In the genomic region with DNA sequence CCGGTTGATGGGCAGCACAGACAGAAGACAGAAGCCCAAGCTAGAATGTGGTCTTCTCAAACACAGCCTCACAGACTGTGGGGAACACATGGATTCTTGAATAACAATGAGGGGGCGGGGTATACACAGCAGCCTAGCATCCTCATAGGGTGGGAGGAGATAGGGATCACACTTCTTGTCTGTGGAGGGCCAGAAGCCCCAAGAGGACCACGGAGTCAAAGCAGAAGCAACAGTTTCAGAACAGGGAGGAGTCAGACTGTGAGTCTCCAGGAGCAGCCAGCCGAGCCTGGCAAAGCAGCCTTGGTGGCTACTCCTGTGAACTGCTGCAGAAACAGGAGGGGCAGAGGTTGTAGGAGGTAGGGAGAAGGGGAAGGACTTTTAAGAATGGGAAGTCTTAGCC, we compare ENCODE assay signal across 9 mouse cellular contexts. TPM values are rescaled to one million over a fixed set of nuclear protein-coding genes. Genes with fewer than 3 reads are reported as not detected.
A peak's percentile ranks its signal among the peaks of the same experiment; 100 is the strongest.
DNase-seq lines count a peak whose midpoint lies in the region; ATAC-seq and TF ChIP-seq lines count a peak whose summit lies in the region.
"Had no signal": no experiment of that assay in that cellular context is flagged by ENCODE, and none has a peak within 500 bp of the region (broad histone marks: within the 10 kb centered on the region; RNA-seq: fewer than 3 reads in every experiment).

No protein-coding gene starts in this region.

- no peak for DNase-seq in kidney, adult 9 months
- peak; percentile 56 for DNase-seq in ZHBTc4 (ENCODE audit: low read depth, low spot score)
- DNase-seq in midbrain, embryonic 11.5 days (ENCODE audit: low spot score, missing footprints), result peak; percentile 88
- DNase-seq in ovary, adult 18-20 months (ENCODE audit: low spot score), result no peak
- DNase-seq in cerebellum, adult 2 months, result no peak

- ATAC-seq in kidney, embryonic 14.5 days (ENCODE audit: low FRiP score, low TSS enrichment), result peak; percentile 75
- ATAC-seq in embryonic facial prominence, embryonic 15.5 days (ENCODE audit: insufficient number of reproducible peaks, low FRiP score, low TSS enrichment, low read depth), result peak; percentile 61; the same call in 1 of the 2 replicates
- peak; percentile 53 for ATAC-seq in midbrain, embryonic 11.5 days (ENCODE audit: low FRiP score)
- ATAC-seq in inflammation-experienced regulatory T-cells, adult 6 months, result no peak

- peaks cover 24% of the 10 kb centered on the region for H3K4me1 ChIP-seq in kidney, embryonic 14.5 days (ENCODE audit: control insufficient read depth, insufficient read depth, low read length)
- H3K4me1 ChIP-seq in embryonic facial prominence, embryonic 15.5 days, result peaks cover 39% of the 10 kb centered on the region
- H3K4me1 ChIP-seq in midbrain, embryonic 11.5 days (ENCODE audit: control insufficient read depth, insufficient read depth, low read length), result peaks cover 24% of the 10 kb centered on the region
- H3K4me1 ChIP-seq in cerebellum, adult 2 months (ENCODE audit: control insufficient read depth, insufficient read depth, low read length), result no peaks in the 10 kb centered on the region

- H3K9ac ChIP-seq in kidney, embryonic 14.5 days (ENCODE audit: low read depth, low read length), result 0 out of 2 replicates have a peak overlapping the region, but pooled peaks have one; percentile 18
- no peak overlapping the region for H3K9ac ChIP-seq in embryonic facial prominence, embryonic 15.5 days
- no peak overlapping the region for H3K9ac ChIP-seq in midbrain, embryonic 11.5 days (ENCODE audit: low read length)
- H3K9ac ChIP-seq: liver, embryonic 14.5 days had no signal

- H3K4me2 ChIP-seq in kidney, embryonic 14.5 days (replicated peaks; ENCODE audit: low read depth, low read length), result peak overlapping the region; percentile 22; the same call in 1 of the 2 replicates
- peak overlapping the region; percentile 85; the same call in 1 of the 2 replicates for H3K4me2 ChIP-seq in embryonic facial prominence, embryonic 15.5 days (replicated peaks)
- H3K4me2 ChIP-seq in midbrain, embryonic 11.5 days, result no peak overlapping the region; the same call in 1 of the 2 replicates

- no peak for TF ChIP-seq POLR2A in cerebellum, adult 2 months (IDR thresholded peaks at IDR 0.05; ENCODE audit: borderline replicate concordance, insufficient read depth, low read length)

- peaks cover 8% of the 10 kb centered on the region for H3K27me3 ChIP-seq in kidney, embryonic 14.5 days (ENCODE audit: control insufficient read depth, insufficient read depth, low read length)
- peaks cover 7% of the 10 kb centered on the region; the same call in 1 of the 2 replicates for H3K27me3 ChIP-seq in embryonic facial prominence, embryonic 15.5 days
- H3K27me3 ChIP-seq in midbrain, embryonic 11.5 days (ENCODE audit: control insufficient read depth, insufficient read depth, low read length), result peaks cover 5% of the 10 kb centered on the region
- peaks cover 2% of the 10 kb centered on the region; the same call in 1 of the 2 replicates for H3K27me3 ChIP-seq in cerebellum, adult 2 months (ENCODE audit: control insufficient read depth, insufficient read depth, low read length)

- H3K4me3 ChIP-seq in kidney, embryonic 14.5 days (ENCODE audit: low read length), result no peak overlapping the region
- no peak overlapping the region for H3K4me3 ChIP-seq in embryonic facial prominence, embryonic 15.5 days (replicated peaks)
- H3K4me3 ChIP-seq in midbrain, embryonic 11.5 days (ENCODE audit: low read depth, low read length), result no peak overlapping the region
- no peak overlapping the region for H3K4me3 ChIP-seq in cerebellum, adult 2 months (replicated peaks; ENCODE audit: insufficient read depth, low read depth, low read length)

- TF ChIP-seq CTCF in cerebellum, adult 2 months (IDR thresholded peaks at IDR 0.05; ENCODE audit: borderline replicate concordance, insufficient read depth, low read depth, low read length), result no peak

- no peaks in the 10 kb centered on the region for H3K36me3 ChIP-seq in kidney, embryonic 14.5 days (ENCODE audit: control insufficient read depth, insufficient read depth, low read length)
- H3K36me3 ChIP-seq in embryonic facial prominence, embryonic 15.5 days, result no peaks in the 10 kb centered on the region
- no peaks in the 10 kb centered on the region; the same call in 1 of the 2 replicates for H3K36me3 ChIP-seq in midbrain, embryonic 11.5 days (ENCODE audit: control insufficient read depth, insufficient read depth, low read length)

- no peaks in the 10 kb centered on the region for H3K9me3 ChIP-seq in kidney, embryonic 14.5 days (ENCODE audit: control insufficient read depth, low read length)
- no peaks in the 10 kb centered on the region for H3K9me3 ChIP-seq in embryonic facial prominence, embryonic 15.5 days (replicated peaks)
- no peaks in the 10 kb centered on the region for H3K9me3 ChIP-seq in midbrain, embryonic 11.5 days (ENCODE audit: control insufficient read depth, low read length)

- 8% methylated on average over 4 of the region's 4 CpGs for WGBS in kidney, embryonic 14.5 days
- WGBS in embryonic facial prominence, embryonic 15.5 days, result 2% methylated on average over 4 of the region's 4 CpGs
- WGBS in midbrain, embryonic 11.5 days, result 6% methylated on average over 4 of the region's 4 CpGs
- WGBS in cerebellum, adult 2 months, result 14% methylated on average over 4 of the region's 4 CpGs

- H3K27ac ChIP-seq in kidney, embryonic 14.5 days (ENCODE audit: low read depth, low read length), result peak overlapping the region; percentile 26; the same call in 1 of the 2 replicates
- H3K27ac ChIP-seq in embryonic facial prominence, embryonic 15.5 days (replicated peaks), result no peak overlapping the region
- H3K27ac ChIP-seq in midbrain, embryonic 11.5 days (ENCODE audit: low read depth, low read length), result no peak overlapping the region
- no peak overlapping the region for H3K27ac ChIP-seq in cerebellum, adult 2 months (ENCODE audit: insufficient read depth, low read length)
- H3K27ac ChIP-seq: liver, embryonic 14.5 days had no signal

RNA-seq across cellular contexts. Expression of gene Ebf4, which starts 1.5 kb away (rescaled TPM):
- polyA plus RNA-seq in kidney, embryonic 14.5 days (2014; fragmentation: Nextera tagmentation; extraction: Ambion mirVana), result 2.8 and 3.1 TPM in 2 replicates
- 6.2 and 6.9 TPM in 2 replicates for polyA plus RNA-seq in embryonic facial prominence, embryonic 15.5 days (2015; fragmentation: Nextera tagmentation; extraction: Ambion mirVana)
- polyA plus RNA-seq in midbrain, embryonic 11.5 days (2014; fragmentation: Nextera tagmentation; extraction: Ambion mirVana), result 1.3 and 1.8 TPM in 2 replicates
- polyA plus RNA-seq in inflammation-experienced regulatory T-cells, adult 6 months (2017; shearing (Covaris generic)), result not detected
- 10.2 and 10.6 TPM in 2 replicates for polyA plus RNA-seq in cerebellum, adult 2 months (2012; rRNA removed)

RNA-seq across cellular contexts. Expression of gene Idh3b, which starts 9.1 kb away (rescaled TPM):
- polyA plus RNA-seq in kidney, embryonic 14.5 days (2014; fragmentation: Nextera tagmentation; extraction: Ambion mirVana), result 175 and 181 TPM in 2 replicates
- 160 and 168 TPM in 2 replicates for polyA plus RNA-seq in embryonic facial prominence, embryonic 15.5 days (2015; fragmentation: Nextera tagmentation; extraction: Ambion mirVana)
- 145 and 150 TPM in 2 replicates for polyA plus RNA-seq in midbrain, embryonic 11.5 days (2014; fragmentation: Nextera tagmentation; extraction: Ambion mirVana)
- 100 to 1,000 TPM; 147 to 175 (median 150) TPM for polyA plus RNA-seq in inflammation-experienced regulatory T-cells, adult 6 months (2017; shearing (Covaris generic))
- polyA plus RNA-seq in cerebellum, adult 2 months (2012; rRNA removed), result 514 and 530 TPM in 2 replicates

RNA-seq across cellular contexts. Expression of gene Nop56, which starts 19.3 kb away (rescaled TPM):
- 311 and 354 TPM in 2 replicates for polyA plus RNA-seq in kidney, embryonic 14.5 days (2014; fragmentation: Nextera tagmentation; extraction: Ambion mirVana)
- polyA plus RNA-seq in embryonic facial prominence, embryonic 15.5 days (2015; fragmentation: Nextera tagmentation; extraction: Ambion mirVana), result 246 and 259 TPM in 2 replicates
- 335 and 341 TPM in 2 replicates for polyA plus RNA-seq in midbrain, embryonic 11.5 days (2014; fragmentation: Nextera tagmentation; extraction: Ambion mirVana)
- 100 to 1,000 TPM; 278 to 380 (median 357) TPM for polyA plus RNA-seq in inflammation-experienced regulatory T-cells, adult 6 months (2017; shearing (Covaris generic))
- 145 and 152 TPM in 2 replicates for polyA plus RNA-seq in cerebellum, adult 2 months (2012; rRNA removed)

Comparison
In these comparisons a context has a peak if more than half of its experiments do, and no peak if none do; other contexts are left out.
1. DNase-seq: peak in ZHBTc4 (single experiment) and midbrain, embryonic 11.5 days (single experiment); none in kidney, adult 9 months (single experiment), ovary, adult 18-20 months (single experiment) and cerebellum, adult 2 months (0 of 2).